Mouse (Mus musculus): Measurements from ENCODE around the gene Ccdc148. TPM values are rescaled to one million over a fixed set of nuclear protein-coding genes. Genes with fewer than 3 reads are reported as not detected.

Ccdc148 gene
- polyA plus RNA-seq, 1 experiment from 2014 or later: 1.9 TPM

DNA sequence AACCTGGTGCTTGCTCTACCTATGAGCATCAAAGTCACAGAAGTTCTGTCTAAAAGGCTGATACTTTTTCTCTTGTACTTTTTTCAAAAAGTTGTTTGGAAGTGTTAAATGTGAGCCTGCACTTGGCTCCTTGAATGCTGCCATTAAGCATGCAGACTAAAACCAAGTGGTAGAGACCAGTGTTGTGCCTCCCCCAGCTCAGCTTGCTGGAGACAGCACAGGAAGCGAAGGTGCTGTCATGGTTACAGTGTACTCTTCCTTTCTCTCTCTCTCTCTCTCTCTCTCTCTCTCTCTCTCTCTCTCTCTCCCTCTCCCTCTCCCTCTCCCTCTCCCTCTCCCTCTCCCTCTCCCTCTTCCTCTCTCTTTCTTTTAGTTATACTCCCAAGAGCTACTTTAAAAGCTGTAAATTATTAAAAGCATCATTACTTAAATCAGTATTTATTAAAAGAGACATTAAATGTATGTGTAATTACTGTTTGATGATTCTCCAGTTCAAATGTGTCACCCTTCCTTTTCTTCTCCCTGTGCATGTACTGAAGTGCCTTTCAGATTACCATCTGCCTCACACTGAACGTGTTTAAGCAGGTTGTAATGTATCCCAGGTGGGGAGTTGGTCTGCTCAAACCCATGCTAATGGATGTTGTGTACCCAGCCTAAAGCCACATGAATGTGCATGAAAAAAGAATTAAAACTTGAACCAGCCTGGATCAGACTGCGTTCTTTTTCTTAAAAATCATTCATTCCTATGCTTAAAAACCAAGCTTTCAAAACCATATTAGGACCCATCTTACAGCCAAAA lies 43.3 kb upstream of the Ccdc148 start:
- no peak overlapping the region for H3K4me2 ChIP-seq (ENCODE audit: low read length)
- no peak overlapping the region for H3K9ac ChIP-seq (ENCODE audit: low read depth, low read length)
- DNase-seq (ENCODE audit: low spot score) (no peak), ATAC-seq (replicated peaks; ENCODE audit: low FRiP score, low read depth) (no peak)
- WGBS: 61% methylated on average over 3 of the region's 3 CpGs
- H3K36me3 ChIP-seq (ENCODE audit: insufficient read depth, low read length): no peaks in the 10 kb centered on the region
- TF ChIP-seq CTCF (IDR thresholded peaks at IDR 0.05; ENCODE audit: low read depth): no peak
- no peak overlapping the region for H3K4me3 ChIP-seq (replicated peaks; ENCODE audit: low read depth, low read length)
- H3K27me3 ChIP-seq (ENCODE audit: insufficient read depth, low read length): no peaks in the 10 kb centered on the region
- no peak overlapping the region for H3K27ac ChIP-seq
- no peaks in the 10 kb centered on the region for H3K9me3 ChIP-seq (replicated peaks; ENCODE audit: low read length)
- H3K4me1 ChIP-seq (replicated peaks; ENCODE audit: insufficient read depth, low read length): peaks cover 13% of the 10 kb centered on the region; the same call in 1 of the 2 replicates

DNA sequence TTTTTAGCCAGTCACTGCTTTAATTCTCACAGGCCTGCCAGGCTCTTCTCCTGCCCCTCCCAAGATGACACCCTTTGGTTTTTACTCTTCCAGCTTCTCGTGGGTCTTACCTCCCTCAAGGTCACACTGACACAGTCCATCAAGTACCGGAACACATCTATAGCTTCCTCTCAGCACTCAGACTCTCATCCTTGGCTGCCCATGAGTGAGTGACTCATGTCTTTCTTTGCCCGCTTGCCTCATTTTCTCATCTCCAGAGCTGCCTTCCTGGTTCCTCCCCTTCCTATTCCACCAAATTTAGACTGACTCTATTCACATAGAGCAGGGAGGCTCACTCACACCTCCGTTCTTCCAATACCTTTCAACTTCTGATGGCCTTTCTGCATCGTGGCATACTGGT lies 42.4 kb upstream of the Ccdc148 start:
- Histone ChIP-seq H3K4me1 (replicated peaks; ENCODE audit: insufficient read depth, low read length) (peaks cover 12% of the 10 kb centered on the region; the same call in 1 of the 2 replicates), H3K9ac (ENCODE audit: low read depth, low read length) (no peak overlapping the region), H3K4me3 (replicated peaks; ENCODE audit: low read depth, low read length) (no peak overlapping the region), H3K27ac (no peak overlapping the region), H3K4me2 (ENCODE audit: low read length) (no peak overlapping the region), H3K27me3 (ENCODE audit: insufficient read depth, low read length) (no peaks in the 10 kb centered on the region), H3K36me3 (ENCODE audit: insufficient read depth, low read length) (no peaks in the 10 kb centered on the region), H3K9me3 (replicated peaks; ENCODE audit: low read length) (no peaks in the 10 kb centered on the region)
- DNase-seq (ENCODE audit: low spot score) (peak; percentile 25), ATAC-seq (replicated peaks; ENCODE audit: low FRiP score, low read depth) (no peak)
- TF ChIP-seq CTCF (IDR thresholded peaks at IDR 0.05; ENCODE audit: low read depth): no peak
- WGBS: 41% methylated on average over 5 of the region's 5 CpGs

DNA sequence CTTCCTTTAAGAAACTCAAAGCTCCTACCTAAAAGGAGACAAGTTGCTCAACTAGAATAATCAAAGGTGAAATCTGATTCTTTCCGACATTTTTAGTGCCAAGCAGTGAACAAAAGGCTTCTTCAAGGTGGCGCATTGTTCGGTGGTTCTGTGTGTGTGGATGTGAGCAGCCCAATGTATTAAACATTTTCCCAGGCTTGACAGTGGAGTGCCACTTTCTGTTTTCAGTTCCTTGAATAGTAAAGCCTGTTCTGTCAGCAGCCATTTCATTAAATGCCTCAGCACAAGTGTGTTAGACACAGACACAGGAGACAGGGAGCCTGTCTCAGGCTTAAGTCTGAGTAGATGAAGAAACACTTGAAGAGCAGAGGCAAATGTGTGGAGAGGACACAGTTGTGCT lies 40.0 kb upstream of the Ccdc148 start:
- H3K27ac ChIP-seq: 0 out of 2 replicates have a peak overlapping the region, but pooled peaks have one; percentile 5
- H3K36me3 ChIP-seq (ENCODE audit: insufficient read depth, low read length): no peaks in the 10 kb centered on the region
- no peaks in the 10 kb centered on the region for H3K9me3 ChIP-seq (replicated peaks; ENCODE audit: low read length)
- 69% methylated on average over 3 of the region's 3 CpGs for WGBS
- H3K4me2 ChIP-seq (ENCODE audit: low read length): no peak overlapping the region
- DNase-seq (ENCODE audit: low spot score) (no peak), ATAC-seq (replicated peaks; ENCODE audit: low FRiP score, low read depth) (no peak)
- no peak overlapping the region for H3K4me3 ChIP-seq (replicated peaks; ENCODE audit: low read depth, low read length)
- H3K4me1 ChIP-seq (replicated peaks; ENCODE audit: insufficient read depth, low read length): peaks cover 7% of the 10 kb centered on the region; the same call in 1 of the 2 replicates
- no peak for TF ChIP-seq CTCF (IDR thresholded peaks at IDR 0.05; ENCODE audit: low read depth)
- no peak overlapping the region for H3K9ac ChIP-seq (ENCODE audit: low read depth, low read length)
- H3K27me3 ChIP-seq (ENCODE audit: insufficient read depth, low read length): no peaks in the 10 kb centered on the region

DNA sequence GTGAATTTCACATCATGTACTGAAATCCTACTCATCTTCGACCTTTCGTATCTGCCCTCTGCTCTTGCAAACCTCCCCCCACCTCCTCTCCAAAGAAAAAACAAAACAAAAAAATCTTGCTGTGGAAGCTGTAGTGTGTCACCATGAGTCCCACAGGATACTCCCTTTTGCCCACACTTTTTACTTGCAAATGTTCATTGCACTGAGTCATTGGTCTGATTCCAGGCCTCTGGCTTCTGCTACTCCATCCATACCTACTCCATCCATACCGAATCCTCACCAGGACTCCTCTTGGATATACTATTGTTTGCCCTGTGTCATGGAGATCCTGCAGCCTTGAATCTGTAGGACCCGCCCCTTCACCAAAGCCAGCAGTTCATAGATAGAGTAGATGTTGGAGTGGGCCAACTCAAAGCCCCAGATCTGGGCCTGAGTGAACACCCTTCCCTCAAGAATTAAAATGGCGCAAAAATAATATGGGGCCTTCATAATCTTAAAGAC lies 39.0 kb upstream of the Ccdc148 start:
- Histone ChIP-seq H3K27ac (no peak overlapping the region), H3K27me3 (ENCODE audit: insufficient read depth, low read length) (no peaks in the 10 kb centered on the region), H3K4me1 (replicated peaks; ENCODE audit: insufficient read depth, low read length) (peaks cover 7% of the 10 kb centered on the region; the same call in 1 of the 2 replicates), H3K9me3 (replicated peaks; ENCODE audit: low read length) (no peaks in the 10 kb centered on the region), H3K36me3 (ENCODE audit: insufficient read depth, low read length) (no peaks in the 10 kb centered on the region), H3K9ac (ENCODE audit: low read depth, low read length) (no peak overlapping the region), H3K4me2 (ENCODE audit: low read length) (no peak overlapping the region), H3K4me3 (replicated peaks; ENCODE audit: low read depth, low read length) (no peak overlapping the region)
- 90% methylated on average over 5 of the region's 5 CpGs for WGBS
- ATAC-seq (replicated peaks; ENCODE audit: low FRiP score, low read depth) (no peak), DNase-seq (ENCODE audit: low spot score) (no peak)
- no peak for TF ChIP-seq CTCF (IDR thresholded peaks at IDR 0.05; ENCODE audit: low read depth)

DNA sequence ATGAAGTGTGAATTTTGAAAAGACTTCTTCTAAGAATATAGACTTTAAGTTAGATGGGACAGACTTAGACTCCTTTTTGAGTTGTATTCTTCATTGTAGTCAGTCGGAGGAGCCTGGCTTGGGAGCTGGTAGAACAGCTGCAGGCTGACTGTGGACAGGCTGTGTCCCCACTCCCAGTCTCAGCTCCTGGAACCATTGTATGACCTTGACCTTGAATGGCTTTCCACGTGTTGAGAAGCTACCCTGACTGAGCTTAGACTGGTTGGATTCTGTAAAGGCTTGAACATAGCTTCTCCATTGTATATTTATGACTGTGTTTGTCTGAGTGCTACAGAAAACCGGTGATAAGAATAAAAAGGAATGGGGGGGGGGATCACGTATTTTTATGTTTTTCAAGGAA lies 36.7 kb upstream of the Ccdc148 start:
- no peaks in the 10 kb centered on the region for H3K9me3 ChIP-seq (replicated peaks; ENCODE audit: low read length)
- no peak for TF ChIP-seq CTCF (IDR thresholded peaks at IDR 0.05; ENCODE audit: low read depth)
- no peaks in the 10 kb centered on the region for H3K36me3 ChIP-seq (ENCODE audit: insufficient read depth, low read length)
- no peak overlapping the region for H3K27ac ChIP-seq
- DNase-seq (ENCODE audit: low spot score) (no peak), ATAC-seq (replicated peaks; ENCODE audit: low FRiP score, low read depth) (no peak)
- no peak overlapping the region for H3K9ac ChIP-seq (ENCODE audit: low read depth, low read length)
- H3K4me1 ChIP-seq (replicated peaks; ENCODE audit: insufficient read depth, low read length): no peaks in the 10 kb centered on the region
- no peaks in the 10 kb centered on the region for H3K27me3 ChIP-seq (ENCODE audit: insufficient read depth, low read length)
- H3K4me3 ChIP-seq (replicated peaks; ENCODE audit: low read depth, low read length): no peak overlapping the region
- 76% methylated on average over 4 of the region's 4 CpGs for WGBS
- H3K4me2 ChIP-seq (ENCODE audit: low read length): no peak overlapping the region

DNA sequence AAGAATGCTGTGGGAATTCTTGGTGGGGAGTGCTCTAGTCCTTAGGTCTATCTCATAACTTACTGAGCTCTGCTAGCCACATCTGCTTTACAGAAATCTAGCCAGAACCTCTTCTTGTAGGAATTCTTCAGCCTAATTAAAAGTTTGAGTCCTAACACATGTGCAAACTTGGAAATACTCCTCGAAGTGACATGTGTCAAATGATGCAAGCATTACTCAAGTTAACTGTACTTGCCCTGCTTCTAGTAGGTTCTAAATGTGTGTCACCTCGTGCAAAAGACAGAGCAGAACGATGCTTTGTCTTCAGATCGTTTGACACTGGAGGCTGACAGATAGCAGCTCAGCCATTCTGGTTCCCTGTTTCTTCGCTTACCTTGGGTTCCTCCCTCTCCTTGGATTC lies 32.6 kb upstream of the Ccdc148 start:
- Histone ChIP-seq H3K36me3 (ENCODE audit: insufficient read depth, low read length) (no peaks in the 10 kb centered on the region), H3K4me1 (replicated peaks; ENCODE audit: insufficient read depth, low read length) (no peaks in the 10 kb centered on the region), H3K4me3 (replicated peaks; ENCODE audit: low read depth, low read length) (no peak overlapping the region), H3K27me3 (ENCODE audit: insufficient read depth, low read length) (no peaks in the 10 kb centered on the region), H3K9ac (ENCODE audit: low read depth, low read length) (no peak overlapping the region), H3K27ac (no peak overlapping the region), H3K9me3 (replicated peaks; ENCODE audit: low read length) (no peaks in the 10 kb centered on the region), H3K4me2 (ENCODE audit: low read length) (no peak overlapping the region)
- TF ChIP-seq CTCF (IDR thresholded peaks at IDR 0.05; ENCODE audit: low read depth): no peak
- 49% methylated on average over 5 of the region's 5 CpGs for WGBS
- peak; percentile 36 for DNase-seq (ENCODE audit: low spot score)
- ATAC-seq (replicated peaks; ENCODE audit: low FRiP score, low read depth): no peak
